Mouse (Mus musculus): ENCODE measurements at regions not wholly inside any gene's neighbourhood (a gene's known extent, or its start where the extent isn't known, plus 50 kb on each side); places are given as distances from the start of the nearest gene placed in this dataset.

- peak; percentile 1 to 3 for DNase-seq (ENCODE audit: low spot score in 2 of 2)
Measured at GRCm38 (mm10) chrX:86490309-86490708, 185.4 kb upstream of the Mageb4 start.

Measured in right cerebral cortex, adult 2 months (tissue).